Mouse (Mus musculus) liver, postnatal 0 days (tissue): ENCODE measurements at regions not wholly inside any gene's neighbourhood (a gene's known extent, or its start where the extent isn't known, plus 50 kb on each side); places are given as distances from the start of the nearest gene placed in this dataset.

Source experiments
- ATAC-seq: fragments of 200-750 bp; cut with Nextera tagmentation; 2 replicates; pipeline ENCODE4 v1.8.0; 2017; ENCODE audit warnings: mild to moderate bottlenecking, moderate library complexity
- DNase-seq: peaks from one replicate; pipeline ENCODE4 v3.0.0-alpha.2; 2016
- H3K27ac ChIP-seq: fragments of 300-500 bp; sonication (generic); 2 replicates; pipeline ENCODE4 v1.5.1; 2014; ENCODE audit warnings: antibody characterized with exemption, moderate library complexity, mild to moderate bottlenecking, low read depth
- H3K27me3 ChIP-seq: fragments of 300-500 bp; sonication (generic); 2 replicates; pipeline ENCODE4 v1.6.1; 2014; ENCODE audit warnings: low read length, control low read depth, mixed read lengths; ENCODE audit not compliant: insufficient read depth
- H3K36me3 ChIP-seq: fragments of 300-500 bp; sonication (generic); replicated peaks from 2 replicates; pipeline ENCODE4 v1.6.1; 2014; ENCODE audit warnings: mild to moderate bottlenecking, control low read depth, low read length, moderate library complexity, mixed read lengths; ENCODE audit not compliant: insufficient read depth
- H3K4me1 ChIP-seq: fragments of 300-500 bp; sonication (generic); 2 replicates; pipeline ENCODE4 v1.6.1; 2014; ENCODE audit warnings: antibody characterized with exemption, mild to moderate bottlenecking, control low read depth; ENCODE audit not compliant: insufficient read depth
- H3K4me2 ChIP-seq: fragments of 300-500 bp; sonication (generic); 2 replicates; pipeline ENCODE4 v1.6.1; 2014; ENCODE audit warnings: low read depth, mild to moderate bottlenecking, low read length, moderate library complexity, mixed read lengths
- H3K4me3 ChIP-seq: fragments of 300-500 bp; sonication (generic); 2 replicates; pipeline ENCODE4 v1.5.1; 2014; ENCODE audit warnings: low read depth, low read length
- H3K9ac ChIP-seq: fragments of 300-500 bp; sonication (generic); replicated peaks from 2 replicates; pipeline ENCODE4 v1.6.1; 2014; ENCODE audit warnings: mild to moderate bottlenecking, moderate library complexity
- H3K9me3 ChIP-seq: fragments of 300-500 bp; sonication (generic); 2 replicates; pipeline ENCODE4 v1.6.1; 2016; ENCODE audit warnings: mild to moderate bottlenecking, control low read depth, low read length, mixed read lengths
- CTCF ChIP-seq: sonication (generic); IDR thresholded peaks from 2 replicates; pipeline ENCODE4 v1.5.1; 2016; ENCODE audit warnings: antibody characterized with exemption, low read depth
- EP300 ChIP-seq: IDR thresholded peaks from 2 replicates; pipeline ENCODE4 v1.6.1; 2016; ENCODE audit warnings: antibody characterized with exemption, low read depth, mild to moderate bottlenecking
- WGBS: fragments of 180-500 bp; shearing (Covaris S2); extraction: QIAGEN DNeasy Blood & Tissue Kit; methylation state at CpG from one replicate; pipeline ENCODE4 v1.1.7; 2014; ENCODE audit not compliant: insufficient replicate concordance; 5-methylcytosine and 5-hydroxymethylcytosine counted together

DNA sequence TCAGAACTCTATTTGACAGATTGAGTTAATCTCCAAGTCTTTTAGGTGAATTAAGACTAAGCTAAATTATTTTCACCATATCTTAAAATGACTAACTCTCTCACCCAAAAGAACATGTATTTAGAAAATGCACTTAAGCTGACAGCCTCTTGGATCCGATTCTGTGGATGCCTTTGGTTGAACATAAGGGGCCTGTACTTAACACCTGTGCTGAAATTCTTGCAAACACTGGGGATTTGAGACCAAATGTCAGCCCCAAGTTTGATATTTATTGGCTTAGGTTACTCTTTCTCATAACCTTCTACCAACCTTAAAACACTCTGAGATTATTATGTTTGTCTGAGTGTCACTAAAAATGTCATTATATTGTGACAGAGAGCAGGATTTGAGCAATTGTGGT is 126.6 kb upstream of the C9orf72 start:
- DNase-seq, result no peak
- ATAC-seq, result no peak
- TF ChIP-seq CTCF, result no peak
- Histone ChIP-seq H3K9ac (no peak overlapping the region), H3K27me3 (no peaks in the 10 kb centered on the region), H3K4me3 (no peak overlapping the region), H3K4me2 (no peak overlapping the region), H3K27ac (no peak overlapping the region), H3K4me1 (no peaks in the 10 kb centered on the region), H3K36me3 (no peaks in the 10 kb centered on the region), H3K9me3 (no peaks in the 10 kb centered on the region)
- WGBS, result 59% methylated on average over 1 of the region's 1 CpGs

DNA sequence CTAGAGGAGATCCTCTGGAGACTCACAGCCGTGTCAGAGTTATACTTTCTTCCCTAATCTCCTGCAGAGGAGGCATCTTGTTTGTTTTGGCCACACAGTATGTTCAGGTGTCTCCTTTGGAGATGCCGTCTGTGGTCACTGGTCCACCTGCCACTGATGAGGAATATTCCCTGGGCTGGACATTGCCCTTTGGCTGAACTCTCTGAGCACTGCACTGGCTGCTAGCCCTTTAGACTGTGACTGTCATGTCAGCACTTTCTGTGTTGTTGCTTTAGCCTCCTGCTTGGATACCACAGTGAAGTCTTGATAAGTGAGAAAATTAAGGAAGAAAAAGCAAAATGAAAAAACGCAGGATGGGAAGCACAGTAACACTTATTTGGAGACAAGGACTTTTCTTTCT is 124.5 kb upstream of the C9orf72 start:
- H3K27me3 ChIP-seq, result no peaks in the 10 kb centered on the region
- H3K4me2 ChIP-seq, result no peak overlapping the region
- no peaks in the 10 kb centered on the region for H3K9me3 ChIP-seq
- no peak for TF ChIP-seq EP300
- TF ChIP-seq CTCF, result no peak
- no peak overlapping the region for H3K27ac ChIP-seq
- ATAC-seq (no peak), DNase-seq (no peak)
- H3K4me1 ChIP-seq, result no peaks in the 10 kb centered on the region
- H3K4me3 ChIP-seq, result no peak overlapping the region
- 59% methylated on average over 3 of the region's 3 CpGs for whole genome bisulfite sequencing
- no peak overlapping the region for H3K9ac ChIP-seq
- no peaks in the 10 kb centered on the region for H3K36me3 ChIP-seq

DNA sequence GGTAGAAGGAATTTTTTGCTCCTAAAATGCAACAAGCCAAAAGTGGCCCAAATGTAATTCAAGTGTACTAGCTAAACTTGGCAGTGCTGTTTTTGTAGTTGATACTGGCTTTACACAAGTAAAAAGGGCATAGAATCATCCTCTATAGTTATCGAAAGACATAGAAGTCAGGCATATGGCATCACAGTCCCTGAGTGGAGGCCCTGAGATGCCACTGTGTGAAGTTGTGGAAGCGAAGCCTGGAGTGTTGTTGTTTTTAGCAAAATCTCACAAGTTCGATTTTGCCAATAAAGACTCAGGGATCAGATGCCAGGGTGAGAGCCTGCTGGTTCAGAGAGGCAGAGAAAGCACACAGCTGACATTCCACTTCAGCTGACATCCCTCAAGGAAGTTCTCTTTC is 121.6 kb upstream of the C9orf72 start:
- Histone ChIP-seq H3K9ac (no peak overlapping the region), H3K4me1 (no peaks in the 10 kb centered on the region), H3K27me3 (no peaks in the 10 kb centered on the region), H3K36me3 (no peaks in the 10 kb centered on the region), H3K4me2 (no peak overlapping the region), H3K9me3 (no peaks in the 10 kb centered on the region), H3K27ac (no peak overlapping the region), H3K4me3 (no peak overlapping the region)
- DNase-seq (no peak), ATAC-seq (no peak)
- WGBS, result 76% methylated on average over 3 of the region's 3 CpGs
- TF ChIP-seq CTCF (no peak), EP300 (no peak)

DNA sequence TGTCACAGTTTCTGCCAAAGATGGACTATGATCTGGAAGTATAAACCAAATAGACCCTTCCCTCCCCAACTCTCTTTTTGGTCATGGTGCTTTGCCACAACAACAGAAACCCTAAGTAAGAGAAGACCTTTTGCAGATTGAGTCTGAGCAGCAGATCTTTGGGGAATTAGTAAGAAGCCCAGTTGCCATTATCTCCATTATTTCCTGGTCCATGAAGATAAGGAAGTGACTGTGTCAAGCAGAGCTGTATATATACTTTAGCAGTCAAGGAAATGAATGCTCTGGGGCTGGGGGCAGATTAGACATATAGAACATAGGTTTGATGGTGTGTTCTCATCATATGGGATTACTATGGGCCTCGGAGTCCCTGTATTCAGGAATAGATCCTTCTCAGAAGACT is 117.8 kb upstream of the C9orf72 start:
- no peaks in the 10 kb centered on the region for H3K36me3 ChIP-seq
- H3K27ac ChIP-seq, result no peak overlapping the region
- H3K4me3 ChIP-seq, result no peak overlapping the region
- TF ChIP-seq EP300 (no peak), CTCF (no peak)
- no peaks in the 10 kb centered on the region for H3K4me1 ChIP-seq
- 74% methylated on average over 1 of the region's 1 CpGs for WGBS
- peaks cover 3% of the 10 kb centered on the region; the same call in 1 of the 2 replicates for H3K9me3 ChIP-seq
- no peak overlapping the region for H3K9ac ChIP-seq
- H3K4me2 ChIP-seq, result no peak overlapping the region
- DNase-seq, result no peak
- H3K27me3 ChIP-seq, result no peaks in the 10 kb centered on the region
- no peak for ATAC-seq

DNA sequence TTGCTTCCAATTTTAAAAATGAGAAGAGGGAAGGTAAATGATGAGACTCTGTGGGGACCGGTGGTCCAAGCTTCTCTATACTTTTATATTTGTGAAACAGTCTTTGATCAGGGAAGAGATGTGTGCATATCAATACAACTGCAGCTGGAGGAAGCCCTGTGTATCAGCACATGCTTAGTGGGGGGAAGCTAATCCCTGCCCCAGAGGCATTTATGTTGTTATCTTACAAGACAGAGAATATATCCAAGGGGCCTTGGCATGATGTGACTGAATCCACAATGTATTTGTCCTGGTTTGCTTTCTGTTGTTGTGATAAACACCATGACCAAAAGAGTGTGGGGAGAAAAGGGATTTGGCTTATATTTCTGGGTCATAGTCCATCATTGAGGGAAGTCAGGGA is 105.2 kb upstream of the C9orf72 start:
- WGBS, result 57% methylated on average over 1 of the region's 1 CpGs
- Histone ChIP-seq H3K4me3 (no peak overlapping the region), H3K27me3 (no peaks in the 10 kb centered on the region), H3K9me3 (no peaks in the 10 kb centered on the region), H3K9ac (no peak overlapping the region), H3K27ac (no peak overlapping the region), H3K4me2 (no peak overlapping the region), H3K4me1 (no peaks in the 10 kb centered on the region), H3K36me3 (no peaks in the 10 kb centered on the region)
- ATAC-seq, result no peak
- no peak for DNase-seq
- TF ChIP-seq EP300, result peak; percentile 52; the same call in 1 of the 2 replicates
- no peak for TF ChIP-seq CTCF

DNA sequence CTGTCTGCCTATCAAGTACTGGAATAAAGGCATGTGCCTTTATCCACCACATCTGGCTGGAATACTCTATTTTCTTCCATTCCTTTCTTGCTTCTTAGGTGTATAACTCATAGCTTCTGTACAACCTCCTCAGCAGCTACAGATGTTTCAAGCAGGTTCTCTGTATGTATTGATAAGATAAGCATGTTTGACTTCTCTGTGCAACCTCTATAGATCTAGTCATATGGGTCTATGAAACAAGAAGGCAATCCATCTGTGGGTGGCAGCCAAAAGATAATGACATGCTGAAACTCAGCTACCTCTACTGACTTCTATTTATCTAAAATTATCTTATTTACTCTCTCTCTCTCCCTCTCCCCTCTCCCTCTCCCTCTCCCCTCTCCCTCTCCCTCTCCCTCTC is 99.3 kb upstream of the C9orf72 start:
- Histone ChIP-seq H3K27me3 (no peaks in the 10 kb centered on the region), H3K9me3 (no peaks in the 10 kb centered on the region), H3K36me3 (no peaks in the 10 kb centered on the region), H3K4me2 (no peak overlapping the region), H3K9ac (no peak overlapping the region), H3K27ac (no peak overlapping the region), H3K4me1 (no peaks in the 10 kb centered on the region), H3K4me3 (no peak overlapping the region)
- no peak for DNase-seq
- ATAC-seq, result peak; percentile 84
- TF ChIP-seq CTCF, result no peak
- TF ChIP-seq EP300, result peak; percentile 84

DNA sequence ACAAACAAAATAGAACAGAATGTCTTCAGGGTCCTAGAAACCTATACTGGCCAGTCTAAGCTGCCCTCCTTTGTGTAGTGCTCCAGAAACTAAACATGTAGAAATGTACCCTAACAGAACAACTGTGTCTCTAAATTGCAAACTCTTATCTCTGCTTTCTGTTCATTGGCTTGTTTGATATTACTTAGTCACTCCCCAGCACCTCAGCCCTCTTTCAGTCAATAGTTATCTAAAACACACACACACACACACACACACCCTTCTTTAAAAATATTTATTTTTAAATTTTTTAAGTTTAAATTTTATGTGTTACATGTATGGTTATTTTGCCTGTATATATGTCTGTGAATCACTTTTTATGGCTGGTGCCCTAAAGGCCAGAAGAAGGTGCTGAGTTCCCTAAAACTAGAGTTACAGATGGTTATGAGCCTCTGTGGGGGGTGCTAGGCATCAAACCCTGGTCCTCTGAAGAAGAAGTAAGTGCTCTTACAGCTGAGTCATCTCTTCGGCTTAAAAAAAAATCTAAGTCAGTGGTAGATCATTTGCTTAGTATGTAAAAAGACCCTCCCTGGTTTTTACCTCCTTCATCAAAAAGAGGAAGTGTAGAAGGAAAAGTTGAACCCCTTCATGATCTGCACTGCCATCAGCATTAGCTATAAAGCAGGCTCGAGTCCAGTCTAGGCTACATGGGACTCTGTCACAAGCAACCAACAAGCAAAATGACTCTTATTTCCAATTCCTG is 96.6 kb upstream of the C9orf72 start:
- H3K4me3 ChIP-seq, result no peak overlapping the region
- H3K4me1 ChIP-seq, result no peaks in the 10 kb centered on the region
- ATAC-seq (no peak), DNase-seq (no peak)
- no peaks in the 10 kb centered on the region for H3K27me3 ChIP-seq
- H3K9ac ChIP-seq, result no peak overlapping the region
- no peaks in the 10 kb centered on the region for H3K36me3 ChIP-seq
- TF ChIP-seq EP300 (peak; percentile 62), CTCF (no peak)
- no peak overlapping the region for H3K4me2 ChIP-seq
- 79% methylated on average over 2 of the region's 2 CpGs for WGBS
- H3K27ac ChIP-seq, result no peak overlapping the region
- H3K9me3 ChIP-seq, result no peaks in the 10 kb centered on the region
